Mouse (Mus musculus) kidney, adult 8-10 months (tissue): Measurements from ENCODE around the gene Nmur1.

ENCODE experiments used
- DNase-seq, 2 experiments: peaks; one replicate each; pipeline ENCODE4 v3.0.0; 2022

Gene Nmur1

DNA sequence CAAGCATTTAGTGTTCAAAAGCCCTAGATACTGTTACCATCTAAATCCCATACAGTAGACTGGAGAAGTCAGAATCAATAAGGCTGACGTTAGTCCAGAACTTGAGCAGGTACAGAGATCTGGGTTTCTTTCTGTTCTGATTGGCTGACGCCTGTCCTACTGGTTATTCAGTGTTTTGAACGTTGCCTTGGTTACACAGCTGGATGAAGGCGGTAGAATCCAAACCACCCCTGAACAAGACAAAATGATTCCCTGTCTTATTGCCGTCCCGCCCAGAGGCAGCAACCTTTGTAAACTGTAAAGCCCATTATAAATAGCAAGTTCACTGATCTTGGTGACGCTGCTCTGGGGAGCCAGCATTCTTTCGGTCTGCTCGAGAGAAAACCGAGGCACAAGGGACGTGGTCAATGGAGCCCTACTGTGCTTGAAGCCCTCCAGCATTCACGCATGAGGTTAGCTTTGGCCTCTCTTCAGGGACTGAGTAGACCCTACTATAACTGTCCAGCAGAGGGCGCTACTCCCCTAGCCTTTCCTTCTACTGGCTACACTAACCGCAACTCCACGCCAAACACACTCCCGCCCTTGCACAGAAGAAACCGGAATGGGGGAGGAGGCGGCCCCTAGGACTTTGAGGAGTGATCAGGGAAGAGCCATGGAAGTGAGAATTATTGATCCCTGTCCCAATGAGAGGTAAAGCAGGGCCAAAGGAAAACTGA is 14.3 kb upstream of the Nmur1 start:
- DNase-seq: peak; percentile 90 to 95

- no peak for DNase-seq
These were observed 13.6 kb upstream of the Nmur1 start for GRCm38 (mm10) chr1:86439487-86440170.

GRCm38 (mm10) chr1:86438501-86438900 is 12.5 kb upstream of the Nmur1 start:
- DNase-seq: no peak

DNA sequence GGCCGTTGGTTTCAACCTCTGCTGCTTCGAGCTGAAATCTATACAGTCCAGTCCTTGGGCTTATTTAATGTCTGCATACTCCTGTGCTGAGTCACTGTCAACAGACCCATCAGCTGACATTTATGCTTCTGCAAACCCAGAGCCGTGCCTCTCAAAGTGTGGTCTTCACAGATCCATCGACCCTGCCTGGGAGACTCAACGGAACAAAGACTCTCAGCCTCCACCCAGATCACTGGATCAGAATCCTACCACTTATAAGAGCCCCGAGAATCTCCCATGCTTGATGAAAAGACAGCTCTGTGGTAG is 11.9 kb upstream of the Nmur1 start:
- no peak for DNase-seq

DNA sequence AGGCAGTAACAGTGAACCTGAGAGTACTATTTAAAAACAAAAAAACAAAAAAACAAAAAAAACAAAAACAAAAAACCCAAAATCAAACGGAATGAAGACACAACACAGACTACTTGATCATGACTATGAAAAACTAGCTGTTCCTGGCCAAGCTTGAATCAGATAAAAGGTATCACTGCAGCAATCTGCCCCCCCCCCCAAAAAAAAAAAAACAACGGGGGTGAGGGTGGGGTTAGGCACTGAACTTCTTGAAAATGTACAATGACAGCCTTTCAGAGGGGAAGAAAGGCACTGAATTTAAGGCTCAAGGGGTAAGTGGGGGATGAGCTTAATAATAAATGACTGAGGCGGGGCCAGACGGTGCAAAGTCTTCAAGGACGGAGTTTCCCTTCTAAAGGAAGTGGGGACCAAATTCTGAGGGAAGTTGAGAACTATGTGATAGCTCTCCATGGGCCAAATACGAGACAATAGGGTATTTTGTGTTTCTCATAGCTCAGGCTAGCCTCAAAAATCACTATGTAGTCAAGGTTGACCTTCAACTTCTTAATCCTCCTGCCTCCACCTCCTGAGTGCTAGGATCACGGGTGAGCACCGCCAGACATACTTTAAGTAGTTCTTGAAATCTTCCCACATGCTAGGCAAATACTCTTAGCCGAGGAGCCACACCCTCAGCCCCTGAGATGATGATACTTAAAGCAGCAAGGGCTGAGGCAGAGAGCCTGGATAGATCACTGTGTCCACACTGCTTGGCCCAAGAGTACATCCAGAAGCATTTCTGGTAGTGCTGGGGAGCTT is 11.4 kb upstream of the Nmur1 start:
- DNase-seq: no peak

GRCm38 (mm10) chr1:86435302-86435821 is 9.3 kb upstream of the Nmur1 start:
- peak in 1 of 2 experiments; percentile 44 for DNase-seq

DNA sequence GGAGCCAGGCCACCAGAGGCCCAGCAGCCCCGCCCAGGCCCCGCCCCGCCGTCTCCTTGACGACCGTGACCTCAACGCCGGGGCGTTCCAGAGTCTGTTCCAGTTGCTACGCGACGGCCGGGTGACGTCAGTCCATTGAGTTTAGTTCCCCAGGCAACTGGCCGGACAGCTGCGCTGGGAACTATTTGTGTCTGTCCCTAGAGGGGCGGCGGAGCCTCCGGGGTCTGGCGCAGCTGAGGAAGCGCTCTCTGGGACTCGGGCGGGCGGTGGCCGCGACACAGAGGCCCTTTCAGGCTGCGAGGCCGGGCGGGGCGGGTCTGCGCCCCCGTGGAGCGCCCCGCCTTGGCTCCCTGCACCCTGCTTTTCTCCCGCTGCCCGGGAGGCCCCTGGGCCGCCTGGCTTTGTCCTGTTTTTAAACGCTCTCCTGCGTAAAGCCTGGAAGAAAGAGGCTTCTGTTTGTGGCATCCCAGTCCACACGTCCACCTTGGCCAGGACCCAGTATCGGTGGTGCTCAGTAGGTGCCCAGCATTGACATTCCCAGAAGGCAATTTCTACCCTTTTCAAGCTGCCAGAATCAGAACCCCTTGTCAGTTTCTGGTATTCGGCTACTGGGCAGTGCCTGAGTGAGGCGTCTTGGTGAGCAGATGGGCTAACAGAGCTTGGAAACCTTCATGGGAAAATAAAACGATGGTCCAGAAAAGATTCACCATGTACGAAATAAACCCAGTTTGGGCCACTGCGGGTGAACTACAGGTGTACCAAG is 8.6 kb upstream of the Nmur1 start:
- peak; percentile 97 to 98 for DNase-seq

GRCm38 (mm10) chr1:86434001-86434400 is 8.0 kb upstream of the Nmur1 start:
- peak in 1 of 2 experiments; percentile 55 for DNase-seq

DNA sequence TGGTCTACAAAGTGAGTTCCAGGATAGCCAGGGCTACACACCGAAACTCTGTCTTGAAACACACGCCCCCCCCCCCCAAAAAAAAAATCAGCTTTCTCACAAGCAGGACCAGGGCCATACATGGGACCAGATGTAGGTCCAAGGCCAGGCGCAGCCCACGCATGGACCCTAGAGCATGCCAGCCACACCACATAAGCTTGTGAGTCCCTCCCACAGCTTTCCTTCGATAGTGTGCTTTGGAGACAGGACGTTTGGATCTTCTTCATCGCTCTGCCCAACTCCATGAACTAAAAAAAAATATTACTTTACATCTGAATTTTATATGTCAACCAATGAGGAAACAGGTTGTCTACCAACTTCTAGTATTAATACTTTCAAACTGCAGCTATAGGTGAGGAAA is 7.3 kb upstream of the Nmur1 start:
- DNase-seq: no peak

DNA sequence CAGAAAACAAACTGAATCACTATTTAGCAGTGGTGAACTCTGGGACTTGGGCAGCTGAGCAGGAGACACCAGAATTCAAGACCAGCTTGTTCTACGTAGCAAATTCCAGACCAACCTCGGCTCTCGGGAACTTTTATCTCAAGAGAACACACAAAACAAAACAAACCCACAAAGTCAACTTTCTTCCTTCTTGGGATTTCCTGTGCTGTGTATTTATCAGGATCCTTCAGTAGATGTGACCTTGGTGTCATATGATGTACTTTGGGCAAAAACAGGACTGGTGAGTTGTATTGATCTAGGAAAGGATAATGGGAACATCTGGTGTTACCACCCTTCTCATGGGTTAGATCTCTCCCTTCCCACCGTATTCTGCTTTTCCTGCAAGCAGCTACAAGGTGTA is 6.8 kb upstream of the Nmur1 start:
- no peak for DNase-seq

- DNase-seq: peak; percentile 74 to 79
These were observed 4.0 kb upstream of the Nmur1 start for GRCm38 (mm10) chr1:86430056-86430455.

DNA sequence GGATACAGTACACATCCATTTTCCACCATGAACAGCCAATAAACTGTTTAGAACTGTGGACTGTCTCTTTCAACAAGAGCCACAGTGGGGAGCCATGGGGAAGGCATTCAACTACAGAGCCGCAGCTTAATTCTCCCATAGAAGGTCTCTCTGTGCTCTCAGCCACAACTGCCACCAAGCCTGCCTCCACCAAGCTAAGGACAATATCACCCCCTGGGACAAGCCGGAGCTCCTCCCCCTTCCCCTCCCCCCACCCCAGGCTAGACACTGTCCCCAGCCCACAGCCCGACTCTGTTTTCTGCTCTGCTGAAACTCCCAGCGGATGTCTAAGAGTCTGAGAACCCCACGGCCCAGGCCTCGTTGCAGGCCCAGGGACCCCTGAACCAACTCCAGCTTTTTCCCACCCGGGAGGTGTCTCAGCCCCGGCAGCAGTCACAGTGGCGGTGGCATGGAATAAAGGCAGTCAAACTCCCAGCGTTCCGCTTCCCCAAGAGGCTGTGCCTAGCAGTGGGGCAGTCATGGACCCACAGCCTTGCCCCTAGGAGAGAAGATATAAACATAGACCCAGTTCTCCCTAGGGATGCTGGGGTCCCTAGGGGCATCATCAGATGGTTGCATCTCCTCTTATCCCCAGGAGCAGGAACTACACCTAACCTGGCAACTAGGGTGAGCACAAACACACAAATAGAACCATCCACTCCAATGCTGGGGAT is 1.0 kb downstream of the Nmur1 start:
- no peak for DNase-seq

- no peak for DNase-seq
These were observed 1.7 kb downstream of the Nmur1 start for GRCm38 (mm10) chr1:86424336-86424735.

GRCm38 (mm10) chr1:86423879-86424278 is 2.1 kb downstream of the Nmur1 start:
- no peak for DNase-seq

DNA sequence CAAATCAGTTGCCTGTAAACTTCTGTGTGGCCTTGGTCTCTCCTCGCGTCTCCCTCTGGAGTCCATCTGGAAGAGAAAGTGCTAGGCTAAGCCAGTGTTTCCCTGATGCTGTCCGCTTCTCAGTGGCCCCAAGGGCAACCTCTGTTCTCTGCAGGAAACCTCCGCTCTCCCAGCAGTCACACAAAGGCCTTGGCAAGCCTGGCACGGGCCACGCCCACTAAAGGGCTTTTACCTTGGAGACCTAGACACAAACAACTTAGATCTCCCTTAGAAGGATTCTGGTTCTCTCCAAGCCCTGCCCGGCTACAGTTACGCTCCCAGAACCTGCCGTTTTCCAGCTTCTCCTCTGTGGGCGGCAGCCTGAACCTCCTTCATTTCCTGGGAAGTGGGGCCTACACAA is 5.0 kb downstream of the Nmur1 start:
- no peak for DNase-seq

- no peak for DNase-seq
These were observed 9.7 kb downstream of the Nmur1 start for GRCm38 (mm10) chr1:86416321-86416720.

DNA sequence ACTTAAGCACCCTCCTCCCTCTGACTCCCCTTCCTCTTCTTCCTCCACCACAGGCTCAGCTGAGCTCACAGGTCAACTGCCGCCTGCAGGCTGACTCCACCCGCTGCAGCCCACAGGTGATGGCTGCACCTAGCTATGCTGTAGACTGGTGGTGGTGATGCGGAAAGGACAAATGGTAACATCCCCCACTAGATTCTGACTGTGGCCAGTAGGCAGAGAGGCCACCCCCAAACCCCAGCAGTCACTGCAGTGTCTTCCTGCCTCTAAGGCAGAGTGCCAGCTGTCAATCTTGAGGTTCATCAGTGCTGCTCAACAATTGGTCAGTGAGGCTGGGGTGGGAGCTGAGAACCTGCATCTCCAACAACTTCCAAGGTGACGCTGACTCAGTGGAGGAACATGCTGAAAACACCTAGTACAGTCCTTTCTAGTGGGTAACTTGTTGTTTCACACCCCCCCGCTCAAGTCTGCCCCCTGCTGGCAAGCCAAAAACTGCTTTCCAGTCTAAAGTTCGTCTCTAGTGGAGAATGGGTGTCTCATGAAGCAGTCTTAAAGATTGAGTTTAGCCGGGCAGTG is 10.3 kb downstream of the Nmur1 start:
- DNase-seq: no peak

DNA sequence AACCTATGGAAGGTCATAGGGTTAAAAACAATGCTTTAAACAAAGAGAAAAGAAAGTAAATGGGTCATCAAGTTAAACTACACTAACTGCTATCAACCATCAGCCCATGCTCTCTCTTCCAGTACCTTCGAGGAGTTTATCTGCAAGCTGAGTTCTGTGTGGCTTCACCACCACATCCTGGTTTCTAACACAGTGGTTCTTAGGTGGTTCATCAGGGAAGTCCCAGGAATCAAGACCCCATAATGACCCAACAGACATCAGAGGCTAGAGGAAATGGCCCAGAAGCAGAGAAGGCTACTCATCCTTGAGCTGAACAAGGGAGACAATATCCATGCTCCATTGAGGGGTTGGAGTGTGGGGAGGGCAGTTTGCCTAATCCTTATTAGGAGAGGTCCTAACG is 10.9 kb downstream of the Nmur1 start:
- DNase-seq: no peak

- DNase-seq: no peak
These were observed 11.3 kb downstream of the Nmur1 start for GRCm38 (mm10) chr1:86414715-86415114.

DNA sequence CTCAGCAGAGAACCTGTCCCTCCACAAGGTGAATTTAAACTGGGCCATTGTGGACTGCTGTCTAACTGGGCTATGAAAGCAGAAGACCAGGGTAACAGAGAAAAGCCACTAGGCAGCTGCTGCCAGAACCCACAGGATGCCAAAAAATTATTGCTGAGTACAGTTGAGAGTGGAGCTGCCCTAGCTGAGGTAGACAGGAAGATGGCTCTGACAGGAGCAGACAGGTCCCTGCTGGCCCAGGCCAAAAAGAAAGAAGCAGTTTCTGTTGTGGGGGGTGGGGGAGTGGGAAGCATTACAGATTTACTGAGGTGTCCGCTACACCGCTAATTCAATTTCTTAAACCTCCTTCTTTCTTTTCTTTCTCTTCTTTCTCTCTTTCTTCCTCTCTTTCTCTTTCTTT is 16.6 kb downstream of the Nmur1 start:
- DNase-seq: no peak

- no peak for DNase-seq
These were observed 17.5 kb downstream of the Nmur1 start for GRCm38 (mm10) chr1:86408515-86408914.

GRCm38 (mm10) chr1:86406914-86407313 is 19.1 kb downstream of the Nmur1 start:
- peak; percentile 31 to 40 for DNase-seq
